Mouse (Mus musculus) layer of hippocampus, adult 11-12 months (tissue): ENCODE measurements around the gene Pde2a.
"Not testable (repeated sequence)": the region's sequence is repeated elsewhere in the genome, so short reads cannot be mapped to it uniquely, and the experiment has no call there.

ENCODE experiments used
- DNase-seq: peaks from one replicate; pipeline ENCODE4 v3.0.0; 2022; ENCODE audit warnings: low spot score

The Pde2a gene

GRCm38 (mm10) chr7:101516460-101516859, 95.0 kb downstream of the Pde2a start:
- DNase-seq, result no peak

GRCm38 (mm10) chr7:101521696-101522095, 100.2 kb downstream of the Pde2a start:
- DNase-seq, result no peak

GRCm38 (mm10) chr7:101523205-101523604, 101.7 kb downstream of the Pde2a start:
- DNase-seq, result no peak

GRCm38 (mm10) chr7:101526484-101526883, 105.0 kb downstream of the Pde2a start:
- no peak for DNase-seq

GRCm38 (mm10) chr7:101534428-101534827, 112.9 kb downstream of the Pde2a start:
- no peak for DNase-seq

GRCm38 (mm10) chr7:101535102-101535501, 113.6 kb downstream of the Pde2a start:
- DNase-seq, result no peak

- DNase-seq, result no peak
These were observed 114.0 kb downstream of the Pde2a start for GRCm38 (mm10) chr7:101535517-101535916.

- DNase-seq, result no peak
These were observed 116.0 kb downstream of the Pde2a start for GRCm38 (mm10) chr7:101537541-101537940.

- peak; percentile 68 for DNase-seq
These were observed 116.8 kb downstream of the Pde2a start for GRCm38 (mm10) chr7:101538141-101538933.

GRCm38 (mm10) chr7:101539774-101540173, 118.3 kb downstream of the Pde2a start:
- no peak for DNase-seq

GRCm38 (mm10) chr7:101540684-101541083, 119.2 kb downstream of the Pde2a start:
- no peak for DNase-seq

- DNase-seq, result peak; percentile 85
These were observed 119.6 kb downstream of the Pde2a start for GRCm38 (mm10) chr7:101541132-101541531.

- peak; percentile 35 for DNase-seq
These were observed 120.2 kb downstream of the Pde2a start for GRCm38 (mm10) chr7:101541734-101542133.

GRCm38 (mm10) chr7:101547651-101548050, 126.2 kb downstream of the Pde2a start:
- no peak for DNase-seq

- no peak for DNase-seq
These were observed 127.8 kb downstream of the Pde2a start for GRCm38 (mm10) chr7:101549266-101549665.

- DNase-seq, result no peak
These were observed 129.4 kb downstream of the Pde2a start for GRCm38 (mm10) chr7:101550686-101551485.

- no peak for DNase-seq
These were observed 130.0 kb downstream of the Pde2a start for GRCm38 (mm10) chr7:101551530-101551929.

GRCm38 (mm10) chr7:101555473-101555872, 134.0 kb downstream of the Pde2a start:
- not testable (repeated sequence) for DNase-seq

- no peak for DNase-seq
These were observed 135.9 kb downstream of the Pde2a start for GRCm38 (mm10) chr7:101557391-101557790.

- DNase-seq, result not testable (repeated sequence)
These were observed 137.9 kb downstream of the Pde2a start for GRCm38 (mm10) chr7:101559393-101559792.
